Mouse (Mus musculus) c-Kit-positive CD71-positive TER-119-negative erythroid progenitor cells, embryonic 14.5 days (primary cell): Measurements from ENCODE around the gene Ehd1.
"Not testable (repeated sequence)": the region's sequence is repeated elsewhere in the genome, so short reads cannot be mapped to it uniquely, and the experiment has no call there.

Experiments used
- DNase-seq: peaks from one replicate; pipeline ENCODE4 v3.0.0-alpha.2; 2013; ENCODE audit warnings: low read depth

The Ehd1 gene

GRCm38 (mm10) chr19:6302114-6302513, 25.6 kb downstream of the Ehd1 start:
- no peak for DNase-seq

GRCm38 (mm10) chr19:6302522-6302921, 26.0 kb downstream of the Ehd1 start:
- no peak for DNase-seq

- no peak for DNase-seq
Measured at GRCm38 (mm10) chr19:6303831-6304230, 27.3 kb downstream of the Ehd1 start.

- peak; percentile 94 for DNase-seq
Measured at GRCm38 (mm10) chr19:6304787-6305516, 28.4 kb downstream of the Ehd1 start.

GRCm38 (mm10) chr19:6305517-6306115, 29.1 kb downstream of the Ehd1 start:
- no peak for DNase-seq

GRCm38 (mm10) chr19:6306137-6306551, 29.6 kb downstream of the Ehd1 start, which contains the start of gene Cdc42bpg:
Gene Cdc42bpg (plus strand): TSS chr19:6306456.
- DNase-seq, result peak; percentile 65

GRCm38 (mm10) chr19:6306586-6306985, 30.1 kb downstream of the Ehd1 start:
- peak; percentile 78 for DNase-seq

GRCm38 (mm10) chr19:6307733-6308531, 31.4 kb downstream of the Ehd1 start:
- no peak for DNase-seq

- DNase-seq, result no peak
Measured at GRCm38 (mm10) chr19:6310181-6310580, 33.7 kb downstream of the Ehd1 start.

- DNase-seq, result not testable (repeated sequence)
Measured at GRCm38 (mm10) chr19:6311783-6312182, 35.3 kb downstream of the Ehd1 start.

- no peak for DNase-seq
Measured at GRCm38 (mm10) chr19:6313796-6314195, 37.3 kb downstream of the Ehd1 start.

GRCm38 (mm10) chr19:6314513-6314912, 38.0 kb downstream of the Ehd1 start:
- no peak for DNase-seq

GRCm38 (mm10) chr19:6315573-6315972, 39.0 kb downstream of the Ehd1 start:
- no peak for DNase-seq

GRCm38 (mm10) chr19:6318145-6318544, 41.6 kb downstream of the Ehd1 start:
- no peak for DNase-seq

- DNase-seq, result no peak
Measured at GRCm38 (mm10) chr19:6321358-6321757, 44.8 kb downstream of the Ehd1 start.

GRCm38 (mm10) chr19:6321786-6322621, 45.5 kb downstream of the Ehd1 start:
- no peak for DNase-seq

- no peak for DNase-seq
Measured at GRCm38 (mm10) chr19:6324751-6325150, 48.2 kb downstream of the Ehd1 start.

- no peak for DNase-seq
Measured at GRCm38 (mm10) chr19:6331178-6331577, 54.7 kb downstream of the Ehd1 start.

GRCm38 (mm10) chr19:6331719-6332516, 55.4 kb downstream of the Ehd1 start:
- no peak for DNase-seq

- DNase-seq, result no peak
Measured at GRCm38 (mm10) chr19:6333761-6334595, 57.5 kb downstream of the Ehd1 start.
